Mouse (Mus musculus) stomach, embryonic 14.5 days (tissue): ENCODE data around the gene Cxcr5. TPM values are rescaled to one million over a fixed set of nuclear protein-coding genes. Genes with fewer than 3 reads are reported as not detected.

ENCODE experiments used
- ATAC-seq: fragments of 200-750 bp; cut with Nextera tagmentation; 2 replicates; pipeline ENCODE4 v1.8.0; 2017; ENCODE audit warnings: low read depth, moderate TSS enrichment; ENCODE audit not compliant: insufficient number of reproducible peaks, insufficient read depth, low FRiP score
- H3K27ac ChIP-seq: fragments of 300-500 bp; sonication (generic); 2 replicates; pipeline ENCODE4 v1.5.1; 2014; ENCODE audit warnings: mild to moderate bottlenecking, low read length, moderate library complexity, mixed read lengths
- H3K27me3 ChIP-seq: fragments of 300-500 bp; sonication (generic); 2 replicates; pipeline ENCODE4 v1.6.1; 2014; ENCODE audit warnings: low read length, control low read depth, mixed read lengths; ENCODE audit not compliant: control insufficient read depth, insufficient read depth
- H3K36me3 ChIP-seq: fragments of 300-500 bp; sonication (generic); 2 replicates; pipeline ENCODE4 v1.6.1; 2014; ENCODE audit warnings: mild to moderate bottlenecking, control low read depth, low read length, moderate library complexity, mixed read lengths; ENCODE audit not compliant: control insufficient read depth, insufficient read depth
- H3K4me1 ChIP-seq: fragments of 300-500 bp; sonication (generic); 2 replicates; pipeline ENCODE4 v1.6.1; 2014; ENCODE audit warnings: low read length, control low read depth, mixed read lengths; ENCODE audit not compliant: control insufficient read depth, insufficient read depth
- H3K4me2 ChIP-seq: fragments of 300-500 bp; sonication (generic); replicated peaks from 2 replicates; pipeline ENCODE4 v1.6.1; 2014; ENCODE audit warnings: low read depth, low read length, control low read depth
- H3K4me3 ChIP-seq: fragments of 300-500 bp; sonication (generic); 2 replicates; pipeline ENCODE4 v1.5.1; 2014; ENCODE audit warnings: low read depth, low read length, control low read depth
- H3K9ac ChIP-seq: fragments of 300-500 bp; sonication (generic); replicated peaks from 2 replicates; pipeline ENCODE4 v1.6.1; 2014; ENCODE audit warnings: low read depth, mild to moderate bottlenecking, control low read depth, low read length, moderate library complexity, mixed read lengths
- H3K9me3 ChIP-seq: fragments of 300-500 bp; sonication (generic); 2 replicates; pipeline ENCODE4 v1.6.1; 2016; ENCODE audit warnings: low read depth, low read length, control low read depth; ENCODE audit not compliant: control insufficient read depth
- WGBS: fragments of 180-500 bp; shearing (Covaris S2); extraction: QIAGEN DNeasy Blood & Tissue Kit; methylation state at CpG from one replicate; pipeline ENCODE4 v1.1.7; 2014; 5-methylcytosine and 5-hydroxymethylcytosine counted together
- polyA plus RNA-seq: library from polyadenylated mRNA; unstranded; fragments of >200 nt; fragmentation: Nextera tagmentation; extraction: Ambion mirVana; gene quantifications from 2 replicates; pipeline ENCODE4 v1.2.1, GENCODE M21; 2014

Gene Cxcr5
- polyA plus RNA-seq, 1 experiment from 2014 or later = 0.27 TPM

DNA sequence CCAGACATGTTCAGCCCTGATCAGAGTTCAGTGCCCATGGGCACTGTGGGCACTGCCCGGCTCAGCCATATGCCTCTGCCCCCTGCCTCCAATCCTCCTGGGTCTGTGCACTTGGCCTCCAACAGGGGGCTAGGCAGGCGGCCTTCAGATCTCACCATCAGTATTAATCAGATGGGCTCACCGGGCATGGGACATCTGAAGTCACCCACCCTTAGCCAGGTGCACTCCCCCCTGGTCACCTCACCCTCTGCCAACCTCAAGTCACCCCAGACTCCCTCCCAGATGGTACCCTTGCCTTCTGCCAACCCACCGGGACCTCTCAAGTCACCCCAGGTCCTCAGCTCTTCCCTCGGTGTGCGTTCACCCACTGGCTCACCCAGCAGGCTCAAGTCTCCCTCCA is 54.3 kb downstream of the Cxcr5 start:
- no peak overlapping the region for H3K9ac ChIP-seq
- WGBS = 90% methylated on average over 6 of the region's 6 CpGs
- H3K4me3 ChIP-seq = no peak overlapping the region
- H3K9me3 ChIP-seq = no peaks in the 10 kb centered on the region
- H3K4me2 ChIP-seq = no peak overlapping the region
- peaks cover 62% of the 10 kb centered on the region for H3K36me3 ChIP-seq
- H3K27me3 ChIP-seq = no peaks in the 10 kb centered on the region
- no peak overlapping the region for H3K27ac ChIP-seq
- ATAC-seq = no peak
- H3K4me1 ChIP-seq = peaks cover 36% of the 10 kb centered on the region

DNA sequence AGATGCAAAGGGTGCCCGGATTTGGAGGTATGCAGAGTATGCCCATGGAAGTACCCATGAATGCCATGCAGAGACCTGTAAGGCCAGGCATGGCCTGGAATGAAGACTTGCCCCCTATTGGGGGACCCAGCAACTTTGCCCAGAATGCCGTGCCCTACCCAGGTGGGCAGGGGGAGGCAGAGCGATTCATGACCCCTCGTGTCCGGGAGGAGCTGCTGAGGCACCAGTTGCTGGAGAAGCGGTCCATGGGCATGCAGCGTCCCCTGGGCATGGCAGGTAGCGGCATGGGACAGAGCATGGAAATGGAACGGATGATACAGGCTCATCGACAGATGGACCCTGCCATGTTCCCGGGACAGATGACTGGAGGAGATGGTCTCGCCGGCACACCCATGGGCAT is 55.1 kb downstream of the Cxcr5 start:
- H3K4me2 ChIP-seq = no peak overlapping the region
- ATAC-seq = no peak
- H3K9ac ChIP-seq = no peak overlapping the region
- WGBS = 91% methylated on average over 13 of the region's 13 CpGs
- no peak overlapping the region for H3K4me3 ChIP-seq
- no peak overlapping the region for H3K27ac ChIP-seq
- no peaks in the 10 kb centered on the region for H3K27me3 ChIP-seq
- peaks cover 36% of the 10 kb centered on the region for H3K4me1 ChIP-seq
- peaks cover 65% of the 10 kb centered on the region for H3K36me3 ChIP-seq
- no peaks in the 10 kb centered on the region for H3K9me3 ChIP-seq

DNA sequence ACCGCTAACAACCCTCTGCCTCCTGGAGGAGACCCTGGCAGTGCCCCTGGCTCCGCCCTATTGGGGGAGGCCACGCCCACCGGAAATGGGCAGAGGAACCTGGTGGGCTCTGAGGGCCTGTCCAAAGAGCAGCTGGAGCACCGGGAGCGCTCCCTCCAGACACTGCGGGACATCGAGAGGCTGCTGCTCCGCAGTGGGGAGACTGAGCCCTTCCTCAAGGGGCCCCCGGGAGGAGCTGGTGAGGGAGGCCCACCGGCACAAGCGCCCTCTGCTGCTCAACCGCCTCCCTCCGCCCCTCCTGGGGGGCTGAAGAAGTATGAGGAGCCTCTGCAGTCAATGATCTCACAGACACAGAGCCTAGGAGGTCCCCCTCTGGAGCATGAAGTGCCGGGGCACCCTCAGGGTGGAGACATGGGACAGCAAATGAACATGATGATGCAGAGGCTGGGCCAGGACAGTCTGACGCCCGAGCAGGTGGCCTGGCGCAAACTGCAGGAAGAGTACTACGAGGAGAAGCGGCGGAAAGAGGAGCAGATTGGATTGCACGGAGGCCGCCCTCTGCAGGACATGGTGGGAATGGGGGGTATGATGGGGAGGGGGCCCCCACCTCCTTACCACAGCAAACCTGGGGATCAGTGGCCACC is 55.7 kb downstream of the Cxcr5 start:
- Histone ChIP-seq H3K4me3 (no peak overlapping the region), H3K27me3 (no peaks in the 10 kb centered on the region), H3K36me3 (peaks cover 70% of the 10 kb centered on the region), H3K27ac (no peak overlapping the region), H3K4me1 (peaks cover 38% of the 10 kb centered on the region), H3K4me2 (no peak overlapping the region), H3K9ac (no peak overlapping the region), H3K9me3 (no peaks in the 10 kb centered on the region)
- no peak for ATAC-seq
- WGBS = 53% methylated on average over 23 of the region's 23 CpGs

DNA sequence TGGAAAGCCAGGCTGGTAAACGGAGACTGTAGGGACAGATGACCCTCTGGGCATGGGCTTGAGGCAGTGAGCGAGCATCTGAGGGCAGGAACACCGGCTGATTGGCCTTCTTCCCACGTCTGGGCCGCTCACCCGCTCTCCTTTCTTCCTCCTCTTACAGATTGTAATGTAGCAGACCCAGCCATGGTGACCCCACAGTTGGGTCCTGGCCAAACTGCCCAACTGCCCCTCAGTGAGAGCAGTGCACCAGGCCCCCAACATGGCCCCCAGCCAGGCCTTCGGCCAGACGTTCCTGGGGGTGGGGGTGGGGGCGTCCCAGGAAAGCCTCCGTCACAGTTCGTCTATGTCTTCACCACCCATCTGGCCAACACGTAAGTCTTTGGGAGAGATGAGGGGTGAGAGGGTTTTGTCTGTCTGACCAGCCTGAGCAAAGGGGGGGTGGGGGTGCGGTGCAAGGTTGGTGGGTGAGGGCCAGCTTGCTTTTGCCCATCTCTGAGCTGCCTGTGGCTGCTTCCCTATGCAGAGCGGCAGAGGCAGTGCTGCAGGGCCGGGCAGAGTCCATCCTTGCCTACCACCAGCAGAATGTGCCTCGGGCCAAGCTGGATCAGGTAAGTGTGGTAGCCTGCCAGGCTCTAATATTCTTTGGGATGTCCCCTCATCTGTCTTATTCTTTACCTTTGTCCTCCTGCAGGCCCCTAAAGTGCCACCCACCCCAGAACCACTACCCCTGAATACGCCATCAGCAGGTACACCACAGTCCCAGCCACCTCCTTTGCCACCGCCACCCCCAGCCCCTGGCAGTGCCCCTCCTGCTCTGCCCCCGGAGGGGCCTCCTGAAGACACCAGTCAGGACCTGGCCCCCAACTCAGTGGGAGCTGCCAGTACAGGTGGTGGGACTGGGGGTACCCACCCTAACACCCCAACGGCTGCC is 56.5 kb downstream of the Cxcr5 start:
- Histone ChIP-seq H3K9ac (no peak overlapping the region), H3K27ac (no peak overlapping the region), H3K4me1 (peaks cover 38% of the 10 kb centered on the region), H3K27me3 (no peaks in the 10 kb centered on the region), H3K9me3 (no peaks in the 10 kb centered on the region), H3K4me3 (no peak overlapping the region), H3K36me3 (peaks cover 70% of the 10 kb centered on the region), H3K4me2 (no peak overlapping the region)
- ATAC-seq = no peak
- 69% methylated on average over 20 of the region's 20 CpGs for WGBS

DNA sequence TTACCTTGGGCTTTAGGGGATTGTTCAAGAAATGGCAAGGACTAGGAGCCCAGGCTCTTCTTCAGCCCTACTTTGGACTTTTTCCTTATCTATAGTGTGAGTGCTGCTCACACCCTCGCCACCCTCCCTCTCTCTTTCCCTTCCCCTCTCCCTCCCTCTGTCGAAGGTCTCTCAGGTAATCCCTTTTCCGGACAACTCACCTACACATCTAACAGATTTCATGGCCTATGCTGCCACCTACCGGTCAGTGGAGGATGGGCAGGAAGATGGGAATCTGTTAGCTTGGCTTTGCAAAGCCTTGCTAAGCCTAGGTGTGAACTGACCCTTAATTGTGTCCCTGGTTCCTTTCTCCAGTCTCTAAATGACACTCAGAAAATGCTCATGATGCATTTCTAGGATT is 59.7 kb downstream of the Cxcr5 start:
- no peak for ATAC-seq

DNA sequence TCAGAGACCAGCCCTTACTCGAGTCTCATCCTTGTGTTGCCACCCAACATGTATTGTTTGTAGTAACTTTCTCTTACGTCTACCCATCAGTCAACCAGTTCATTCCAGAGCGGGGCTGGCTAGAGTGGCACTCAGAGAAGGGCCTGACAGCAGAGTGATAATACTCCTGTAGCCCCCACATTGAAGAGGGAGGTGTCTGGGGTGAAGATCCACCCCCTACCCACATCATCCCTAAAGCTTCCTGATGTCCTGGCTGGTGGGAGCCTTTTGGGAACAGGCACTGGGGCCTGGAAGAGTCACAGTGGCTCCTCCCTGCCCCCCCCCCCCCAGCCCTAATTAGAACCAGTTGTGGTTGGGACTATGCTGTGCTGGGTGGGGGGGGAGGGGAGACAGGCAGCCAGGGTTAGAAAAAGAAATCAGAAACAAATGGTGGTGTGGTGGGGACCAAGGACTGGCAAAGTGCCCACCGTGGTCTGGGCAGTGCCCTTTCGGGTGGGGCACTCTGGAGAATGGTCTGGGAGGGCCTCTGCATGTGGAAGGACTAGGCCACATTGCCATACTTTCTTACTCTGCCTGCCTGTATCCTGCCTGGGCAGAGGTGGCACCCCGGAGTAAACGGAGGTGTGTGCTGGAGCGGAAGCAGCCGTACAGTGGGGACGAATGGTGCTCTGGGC is 60.3 kb downstream of the Cxcr5 start:
- peak overlapping the region; percentile 11; the same call in 1 of the 2 replicates for H3K27ac ChIP-seq
- WGBS = 47% methylated on average over 10 of the region's 10 CpGs
- H3K4me1 ChIP-seq = peaks cover 53% of the 10 kb centered on the region

More for the DNA sequence above, 59.7 kb downstream of the Cxcr5 start:
- 0% methylated on average over 4 of the region's 4 CpGs for WGBS
- no peak overlapping the region; the same call in 1 of the 2 replicates for H3K4me2 ChIP-seq
- H3K27ac ChIP-seq = no peak overlapping the region
- H3K4me3 ChIP-seq = no peak overlapping the region
- no peaks in the 10 kb centered on the region for H3K9me3 ChIP-seq
- H3K9ac ChIP-seq = no peak overlapping the region
- peaks cover 47% of the 10 kb centered on the region for H3K4me1 ChIP-seq
- peaks cover 47% of the 10 kb centered on the region for H3K36me3 ChIP-seq
- no peaks in the 10 kb centered on the region for H3K27me3 ChIP-seq

DNA sequence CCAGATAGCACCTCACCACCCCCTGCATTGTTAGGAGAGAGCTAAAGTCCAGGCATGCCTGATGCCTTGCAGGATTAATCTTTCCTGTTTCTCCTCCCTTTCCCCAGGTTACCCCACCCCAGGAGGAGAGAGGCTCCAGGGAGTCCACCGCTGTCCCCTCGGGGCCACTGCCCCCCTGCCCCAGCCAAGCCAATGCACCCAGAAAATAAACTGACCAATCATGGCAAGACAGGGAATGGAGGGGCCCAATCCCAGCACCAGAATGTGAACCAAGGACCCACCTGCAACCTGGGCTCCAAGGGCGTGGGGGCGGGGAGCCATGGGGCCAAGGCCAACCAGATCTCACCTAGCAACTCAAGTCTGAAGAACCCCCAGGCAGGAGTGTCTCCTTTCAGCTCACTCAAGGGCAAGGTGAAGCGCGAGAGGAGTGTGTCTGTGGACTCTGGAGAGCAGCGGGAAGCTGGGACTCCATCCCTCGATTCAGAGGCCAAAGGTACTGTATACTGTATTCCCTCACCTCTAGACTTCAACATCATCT is 61.0 kb downstream of the Cxcr5 start:
- Histone ChIP-seq H3K4me2 (peak overlapping the region; percentile 91), H3K9ac (no peak overlapping the region), H3K27ac (peak overlapping the region; percentile 92; the same call in 1 of the 2 replicates), H3K9me3 (no peaks in the 10 kb centered on the region), H3K4me3 (no peak overlapping the region), H3K4me1 (peaks cover 50% of the 10 kb centered on the region), H3K36me3 (peaks cover 34% of the 10 kb centered on the region), H3K27me3 (no peaks in the 10 kb centered on the region)
- WGBS = 45% methylated on average over 8 of the region's 8 CpGs
- ATAC-seq = no peak

More for the DNA sequence above, 60.3 kb downstream of the Cxcr5 start:
- H3K9me3 ChIP-seq = no peaks in the 10 kb centered on the region
- peaks cover 40% of the 10 kb centered on the region for H3K36me3 ChIP-seq
- no peak overlapping the region for H3K9ac ChIP-seq
- H3K4me2 ChIP-seq = no peak overlapping the region; the same call in 1 of the 2 replicates
- no peak for ATAC-seq
- H3K27me3 ChIP-seq = no peaks in the 10 kb centered on the region
- H3K4me3 ChIP-seq = no peak overlapping the region

DNA sequence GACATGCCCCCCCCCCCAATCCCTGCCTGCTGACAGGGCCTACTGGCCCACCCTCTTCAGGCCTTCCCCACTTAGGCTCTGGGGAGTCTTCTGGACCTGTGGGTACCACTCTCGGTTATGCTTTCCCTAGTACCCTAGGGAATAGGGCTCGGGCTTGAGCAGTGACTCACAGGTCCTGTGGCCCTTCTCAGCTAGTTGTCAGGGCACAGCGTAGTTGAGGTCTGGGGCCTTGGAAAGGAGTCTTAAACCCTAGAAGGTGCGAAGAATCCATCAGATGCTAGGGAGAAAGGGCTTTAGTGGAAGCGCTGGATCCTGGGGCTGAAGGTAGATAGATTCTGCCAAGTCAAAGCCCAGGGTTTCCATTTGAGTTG is 61.5 kb downstream of the Cxcr5 start:
- no peak for ATAC-seq
- Histone ChIP-seq H3K27me3 (no peaks in the 10 kb centered on the region), H3K4me1 (peaks cover 54% of the 10 kb centered on the region), H3K9me3 (no peaks in the 10 kb centered on the region), H3K4me2 (peak overlapping the region; percentile 91), H3K27ac (peak overlapping the region; percentile 92), H3K36me3 (peaks cover 28% of the 10 kb centered on the region), H3K4me3 (peak overlapping the region; percentile 39), H3K9ac (no peak overlapping the region; the same call in 1 of the 2 replicates)
- WGBS = 24% methylated on average over 5 of the region's 5 CpGs
